Mouse (Mus musculus): ENCODE measurements around the gene Mcpt8.
"Not testable (repeated sequence)": the region's sequence is repeated elsewhere in the genome, so short reads cannot be mapped to it uniquely, and the experiment has no call there.

Gene Mcpt8

GRCm38 (mm10) chr14:56085167-56085566, at the start of gene Mcpt8:
Gene Mcpt8, minus strand, starts transcription at chr14:56085273.
- no peak for DNase-seq

GRCm38 (mm10) chr14:56133675-56134074, 48.6 kb upstream of the Mcpt8 start:
- not testable (repeated sequence) for DNase-seq

DNA sequence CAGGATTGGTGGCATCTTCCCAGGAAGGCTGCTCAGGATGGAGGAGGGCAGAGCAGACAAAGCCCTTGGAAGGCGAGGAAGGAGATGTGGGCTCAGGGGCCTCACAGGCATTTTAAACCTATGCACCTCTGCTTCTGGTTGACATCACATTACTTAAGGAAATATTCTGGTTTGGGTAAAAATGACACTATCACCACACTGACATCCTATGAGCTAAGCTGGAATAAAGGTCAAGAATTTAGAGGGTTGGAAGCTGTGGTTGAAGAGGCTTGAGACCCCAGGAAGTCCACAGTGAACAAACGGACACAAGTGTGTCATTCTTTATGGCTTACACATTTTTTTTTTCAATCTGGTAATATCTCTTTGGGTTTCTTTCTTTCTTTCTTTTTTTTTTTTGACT, 47.4 kb upstream of the Mcpt8 start, which contains the start of gene Gzmd:
TSS of gene Gzmd (minus strand) at position 101 of the 400 bp plus-strand sequence.
- not testable (repeated sequence) for DNase-seq

- peak; percentile 14 for DNase-seq
These were observed 43.3 kb upstream of the Mcpt8 start for GRCm38 (mm10) chr14:56128341-56128740.

DNA sequence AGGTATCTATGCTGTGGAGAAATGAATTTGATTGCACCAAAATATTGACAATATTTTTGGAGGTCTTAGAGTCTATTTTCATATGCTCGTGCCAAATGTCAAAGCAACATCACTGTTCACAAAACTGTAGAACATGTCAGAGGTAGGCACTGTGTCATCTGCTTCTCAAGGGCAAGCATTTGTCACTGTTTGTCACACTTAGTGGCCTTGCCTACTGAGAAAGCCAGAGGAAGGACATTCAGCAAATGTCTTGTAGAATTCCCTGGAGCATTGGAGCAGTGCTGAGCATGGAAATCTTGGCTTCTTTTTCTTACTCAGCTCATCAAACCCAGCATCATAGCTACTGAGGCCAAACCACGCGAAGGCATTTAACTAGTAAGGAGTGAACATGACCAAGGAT, 38.4 kb upstream of the Mcpt8 start:
- no peak for DNase-seq

GRCm38 (mm10) chr14:56120525-56120924, 35.5 kb upstream of the Mcpt8 start, which contains the start of gene Gzme:
Gene Gzme, minus strand, starts transcription at chr14:56120625.
- DNase-seq: no peak

GRCm38 (mm10) chr14:56115531-56116310, 30.6 kb upstream of the Mcpt8 start:
- DNase-seq: not testable (repeated sequence)

DNA sequence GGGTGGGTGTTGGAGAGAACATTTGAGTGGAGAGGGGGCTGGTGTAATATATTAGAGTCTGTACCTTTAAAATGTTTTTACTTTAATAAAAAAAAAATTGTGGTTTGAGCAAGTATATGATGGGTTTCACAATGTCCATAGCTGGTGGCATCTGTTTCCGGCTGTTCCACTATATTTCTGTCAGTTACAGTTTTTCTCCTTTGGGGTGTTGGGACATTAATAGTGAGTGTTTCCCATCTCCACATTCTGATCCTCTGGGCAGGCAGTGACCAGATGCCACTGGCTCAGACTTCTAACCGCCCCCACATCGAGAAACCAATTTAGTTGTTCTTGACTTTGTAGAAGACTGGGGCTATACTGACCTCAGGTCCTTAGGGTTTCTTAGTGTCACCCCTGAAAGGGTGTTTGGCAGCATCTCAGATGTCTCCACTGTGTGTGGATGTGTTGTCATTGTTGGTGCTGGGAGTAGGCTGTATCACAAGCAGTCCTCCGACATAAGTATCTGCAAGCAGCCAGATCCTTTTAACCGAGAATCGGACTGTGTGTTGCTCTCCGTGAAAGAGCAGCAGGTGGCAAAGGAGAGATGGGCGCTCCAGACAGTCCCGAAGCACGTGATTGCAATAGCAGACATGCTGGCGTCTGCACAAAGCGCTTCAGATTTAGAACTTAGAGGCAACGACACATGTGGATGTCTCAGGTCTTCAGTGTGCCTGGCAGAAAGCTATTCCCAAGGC, 20.5 kb upstream of the Mcpt8 start:
- DNase-seq: no peak

- no peak for DNase-seq
These were observed 19.9 kb upstream of the Mcpt8 start for GRCm38 (mm10) chr14:56105016-56105415.

DNA sequence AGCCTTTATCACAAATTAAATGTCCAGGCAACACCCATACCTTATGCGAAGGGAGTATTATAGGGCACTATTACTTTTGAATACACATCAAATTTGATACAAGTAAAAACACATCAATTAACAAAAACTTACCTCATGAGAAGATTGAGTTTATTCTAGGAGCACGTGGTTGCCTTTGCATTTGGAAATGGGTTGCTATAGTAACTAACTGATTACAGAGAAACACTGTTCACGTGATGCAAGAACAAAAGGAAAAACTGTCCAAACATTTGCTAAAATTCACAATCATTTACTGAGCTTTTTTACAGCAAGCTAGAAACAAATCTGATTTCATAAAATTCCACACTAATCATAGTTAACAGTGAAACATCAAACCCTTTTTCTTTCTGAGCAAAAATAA, 18.4 kb upstream of the Mcpt8 start:
- DNase-seq: no peak

- DNase-seq: no peak
These were observed 17.3 kb upstream of the Mcpt8 start, which contains the start of gene Ctsg for GRCm38 (mm10) chr14:56102386-56102785. Gene Ctsg, minus strand, starts transcription at chr14:56102574.

- DNase-seq: peak; percentile 31
These were observed 13.9 kb upstream of the Mcpt8 start for GRCm38 (mm10) chr14:56098940-56099339.

- no peak for DNase-seq
These were observed 12.5 kb upstream of the Mcpt8 start for GRCm38 (mm10) chr14:56097597-56097996.

GRCm38 (mm10) chr14:56093353-56093752, 8.3 kb upstream of the Mcpt8 start:
- DNase-seq: no peak

DNA sequence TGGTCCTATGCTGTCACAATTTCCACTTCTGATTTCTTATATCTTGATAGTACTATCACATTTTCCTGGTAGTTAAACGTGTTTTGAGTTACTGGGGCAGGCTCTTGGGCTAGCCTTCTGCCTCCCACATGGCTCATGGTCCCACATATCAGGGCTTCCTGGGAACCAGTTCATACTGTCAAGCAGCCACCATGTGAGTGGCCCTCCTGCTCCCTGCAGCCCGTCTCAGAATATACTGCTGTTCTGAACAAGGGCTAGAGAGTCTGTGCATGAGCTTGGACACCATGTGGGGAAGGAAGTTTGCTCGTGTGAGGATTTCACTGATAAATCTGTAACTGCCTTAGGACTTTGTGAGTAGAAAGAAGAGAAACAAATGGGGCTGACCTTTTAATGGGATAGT, 1.6 kb upstream of the Mcpt8 start:
- no peak for DNase-seq

GRCm38 (mm10) chr14:56082016-56082415, 3.1 kb downstream of the Mcpt8 start:
- DNase-seq: no peak

DNA sequence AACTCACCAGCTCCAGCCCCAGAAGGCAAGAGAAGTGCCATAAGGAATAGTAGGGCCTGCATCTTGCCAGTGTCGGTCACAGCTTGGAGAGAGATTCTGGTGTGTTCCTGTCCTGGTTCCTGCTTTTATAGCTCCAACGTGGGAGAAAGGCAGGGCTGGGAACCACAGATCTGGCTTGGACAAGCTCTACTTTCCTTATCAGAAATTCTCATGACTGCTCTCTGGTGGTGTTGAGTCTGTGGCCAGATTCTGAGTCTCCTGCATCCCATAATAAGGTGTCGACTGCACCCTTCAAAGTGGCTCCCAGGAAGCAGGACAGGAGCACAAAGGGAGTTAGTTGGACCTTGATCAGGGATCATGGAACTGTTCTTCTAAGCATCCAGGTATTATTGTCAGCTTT, 22.9 kb downstream of the Mcpt8 start, which contains the start of gene Mcpt4:
TSS of gene Mcpt4 (minus strand) at position 101 of the 400 bp plus-strand sequence.
- DNase-seq: not testable (repeated sequence)

- DNase-seq: no peak
These were observed 27.4 kb downstream of the Mcpt8 start for GRCm38 (mm10) chr14:56057722-56058121.

DNA sequence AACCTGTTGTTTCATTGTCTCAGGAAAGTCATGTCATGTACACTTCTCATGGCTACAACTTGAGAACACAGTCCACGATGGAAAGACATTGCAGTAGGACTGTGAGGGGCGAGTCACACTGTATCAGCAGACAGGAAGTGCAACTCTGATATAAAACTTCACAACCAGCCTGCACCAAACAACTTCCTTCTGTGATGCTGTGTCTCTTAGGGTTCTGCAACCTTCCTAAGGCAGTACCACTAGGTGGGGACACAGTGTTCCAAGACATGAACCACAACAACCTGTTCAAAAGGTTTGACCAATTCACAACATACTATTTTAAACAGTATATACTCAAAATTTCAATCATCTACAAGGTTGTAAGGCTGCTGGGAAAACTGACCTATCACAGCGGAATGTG, 29.7 kb downstream of the Mcpt8 start:
- DNase-seq: no peak

DNA sequence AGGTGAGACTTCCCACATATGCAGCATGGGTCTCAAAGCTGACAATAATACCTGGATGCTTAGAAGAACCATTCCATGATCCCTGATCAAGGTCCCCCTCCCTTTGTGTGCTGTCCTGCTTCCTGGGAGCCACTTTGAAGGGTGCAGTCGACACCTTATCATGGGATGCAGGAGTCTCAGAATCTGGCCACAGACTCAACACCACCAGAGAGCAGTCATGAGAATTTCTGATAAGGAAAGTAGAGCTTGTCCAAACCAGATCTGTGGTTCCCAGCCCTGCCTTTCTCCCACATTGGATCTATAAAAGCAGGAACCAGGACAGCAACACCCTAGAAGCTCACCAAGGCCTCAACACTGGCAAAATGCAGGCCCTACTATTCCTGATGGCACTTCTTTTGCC, 43.3 kb downstream of the Mcpt8 start, which contains the start of gene Mcpt2:
TSS of gene Mcpt2 (plus strand) at position 250 of the 400 bp plus-strand sequence.
- not testable (repeated sequence) for DNase-seq

DNA sequence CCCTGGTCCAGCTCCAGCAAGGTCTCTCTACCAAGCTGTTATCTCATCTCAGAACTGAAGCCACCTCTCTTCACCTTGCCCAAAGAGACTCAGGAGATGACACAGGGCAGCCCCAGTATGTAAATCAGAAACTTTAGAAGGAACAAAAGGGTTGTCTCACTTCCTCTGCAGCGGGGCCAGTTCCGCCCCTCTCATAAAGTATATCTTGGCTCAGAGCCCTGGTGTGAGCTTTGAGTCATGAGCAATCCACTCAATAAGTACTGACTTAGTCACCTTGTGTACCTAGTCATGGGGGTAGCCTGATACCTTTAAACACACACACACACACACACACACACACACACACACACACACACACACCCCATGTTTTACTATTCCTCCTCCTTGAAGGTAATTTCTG, 50.6 kb downstream of the Mcpt8 start:
- no peak for DNase-seq

Measured in thymus, postnatal 4 days (tissue).